Mouse (Mus musculus) embryonic facial prominence, embryonic 14.5 days (tissue): ENCODE measurements around the gene 1700029I15Rik. TPM values are rescaled to one million over a fixed set of nuclear protein-coding genes. Genes with fewer than 3 reads are reported as not detected.

Experiments used
- ATAC-seq: fragments of 200-750 bp; cut with Nextera tagmentation; 2 replicates; pipeline ENCODE4 v1.8.0; 2017; ENCODE audit warnings: low read depth, moderate number of reproducible peaks, moderate TSS enrichment
- DNase-seq: peaks from one replicate; pipeline ENCODE4 v3.0.0-alpha.2; 2015; ENCODE audit warnings: low spot score
- H3K27ac ChIP-seq: fragments of 300-500 bp; sonication (generic); replicated peaks from 2 replicates; pipeline ENCODE4 v1.5.1; 2014; ENCODE audit warnings: low read depth, mild to moderate bottlenecking, low read length, moderate library complexity
- H3K27me3 ChIP-seq: fragments of 300-500 bp; sonication (generic); replicated peaks from 2 replicates; pipeline ENCODE4 v1.6.1; 2014; ENCODE audit warnings: low read length; ENCODE audit not compliant: control insufficient read depth, insufficient read depth
- H3K36me3 ChIP-seq: fragments of 300-500 bp; sonication (generic); 2 replicates; pipeline ENCODE4 v1.6.1; 2014; ENCODE audit warnings: low read length, mixed read lengths; ENCODE audit not compliant: control insufficient read depth, insufficient read depth
- H3K4me1 ChIP-seq: fragments of 300-500 bp; sonication (generic); 2 replicates; pipeline ENCODE4 v1.6.1; 2014; ENCODE audit warnings: antibody characterized with exemption, low read length; ENCODE audit not compliant: control insufficient read depth, insufficient read depth
- H3K4me2 ChIP-seq: fragments of 300-500 bp; sonication (generic); 2 replicates; pipeline ENCODE4 v1.6.1; 2014; ENCODE audit warnings: low read depth, mild to moderate bottlenecking, low read length, moderate library complexity, mixed read lengths
- H3K4me3 ChIP-seq: fragments of 300-500 bp; sonication (generic); 2 replicates; pipeline ENCODE4 v1.5.1; 2014; ENCODE audit warnings: low read depth, mild to moderate bottlenecking, low read length
- H3K9ac ChIP-seq: fragments of 300-500 bp; sonication (generic); 2 replicates; pipeline ENCODE4 v1.6.1; 2014; ENCODE audit warnings: low read depth, mild to moderate bottlenecking, low read length, moderate library complexity, mixed read lengths
- H3K9me3 ChIP-seq: fragments of 300-500 bp; sonication (generic); 2 replicates; pipeline ENCODE4 v1.6.1; 2016; ENCODE audit warnings: low read length; ENCODE audit not compliant: control insufficient read depth
- WGBS: fragments of 180-500 bp; shearing (Covaris S2); extraction: QIAGEN DNeasy Blood & Tissue Kit; methylation state at CpG from one replicate; pipeline ENCODE4 v1.1.7; 2014; 5-methylcytosine and 5-hydroxymethylcytosine counted together
- polyA plus RNA-seq: library from polyadenylated mRNA; unstranded; fragments of >200 nt; fragmentation: Nextera tagmentation; extraction: Ambion mirVana; gene quantifications from 2 replicates; pipeline ENCODE4 v1.2.1, GENCODE M21; 2014

Gene 1700029I15Rik
- polyA plus RNA-seq, 1 experiment from 2014 or later = 2.7 TPM

DNA sequence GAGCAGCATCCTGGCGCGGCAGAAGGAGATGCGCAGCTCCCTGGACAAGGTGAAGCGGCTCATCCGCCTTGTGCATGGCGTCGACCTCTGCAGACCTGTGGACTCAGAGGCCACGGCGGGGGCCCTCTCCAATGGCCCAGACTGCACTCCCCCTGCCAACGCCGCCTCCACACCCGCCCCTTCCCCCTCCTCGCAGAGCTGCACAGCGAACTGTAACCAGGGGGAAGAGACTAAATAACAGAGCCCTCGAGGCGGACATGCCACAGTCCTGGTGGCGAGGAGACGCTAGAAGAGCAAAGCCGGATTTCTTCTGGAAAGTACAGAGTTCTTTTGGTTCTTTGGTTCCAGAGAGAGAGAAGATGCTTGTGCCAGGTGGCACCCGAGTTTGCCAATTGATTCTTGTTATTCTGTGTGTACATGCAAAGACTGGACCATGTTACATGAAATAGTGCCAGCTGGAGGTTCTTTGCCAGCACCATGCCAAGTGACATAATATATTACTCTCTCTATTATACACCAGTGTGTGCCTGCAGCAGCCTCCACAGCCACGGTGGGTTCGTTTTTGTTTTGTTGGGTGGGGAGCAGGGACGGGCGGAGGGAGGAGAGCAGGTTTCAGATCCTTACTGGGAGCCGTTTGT lies 22.0 kb upstream of the 1700029I15Rik start:
- Histone ChIP-seq H3K4me2 (no peak overlapping the region), H3K4me1 (no peaks in the 10 kb centered on the region), H3K36me3 (peaks cover 72% of the 10 kb centered on the region), H3K27me3 (no peaks in the 10 kb centered on the region), H3K4me3 (no peak overlapping the region), H3K27ac (no peak overlapping the region), H3K9ac (no peak overlapping the region), H3K9me3 (no peaks in the 10 kb centered on the region)
- 75% methylated on average over 23 of the region's 25 CpGs for WGBS
- DNase-seq (no peak), ATAC-seq (no peak)

GRCm38 (mm10) chr2:92360893-92361292 lies 21.4 kb upstream of the 1700029I15Rik start:
- WGBS = 32% methylated on average over 12 of the region's 12 CpGs
- DNase-seq (no peak), ATAC-seq (no peak)
- Histone ChIP-seq H3K4me1 (no peaks in the 10 kb centered on the region), H3K4me3 (no peak overlapping the region), H3K4me2 (no peak overlapping the region), H3K27me3 (no peaks in the 10 kb centered on the region), H3K9me3 (no peaks in the 10 kb centered on the region), H3K36me3 (peaks cover 72% of the 10 kb centered on the region), H3K9ac (no peak overlapping the region), H3K27ac (no peak overlapping the region)

- DNase-seq (no peak), ATAC-seq (no peak)
- Histone ChIP-seq H3K27ac (peak overlapping the region; percentile 48; the same call in 1 of the 2 replicates), H3K9me3 (no peaks in the 10 kb centered on the region), H3K4me2 (no peak overlapping the region), H3K4me3 (no peak overlapping the region), H3K27me3 (no peaks in the 10 kb centered on the region), H3K9ac (no peak overlapping the region), H3K36me3 (peaks cover 67% of the 10 kb centered on the region), H3K4me1 (no peaks in the 10 kb centered on the region)
- WGBS = 81% methylated on average over 8 of the region's 8 CpGs
These were observed 20.5 kb upstream of the 1700029I15Rik start for GRCm38 (mm10) chr2:92361795-92362194.

- Histone ChIP-seq H3K27ac (peak overlapping the region; percentile 48; the same call in 1 of the 2 replicates), H3K36me3 (peaks cover 58% of the 10 kb centered on the region)
- ATAC-seq = peak; percentile 64; the same call in 1 of the 2 replicates
These were observed 19.6 kb upstream of the 1700029I15Rik start for GRCm38 (mm10) chr2:92362571-92363228.

DNA sequence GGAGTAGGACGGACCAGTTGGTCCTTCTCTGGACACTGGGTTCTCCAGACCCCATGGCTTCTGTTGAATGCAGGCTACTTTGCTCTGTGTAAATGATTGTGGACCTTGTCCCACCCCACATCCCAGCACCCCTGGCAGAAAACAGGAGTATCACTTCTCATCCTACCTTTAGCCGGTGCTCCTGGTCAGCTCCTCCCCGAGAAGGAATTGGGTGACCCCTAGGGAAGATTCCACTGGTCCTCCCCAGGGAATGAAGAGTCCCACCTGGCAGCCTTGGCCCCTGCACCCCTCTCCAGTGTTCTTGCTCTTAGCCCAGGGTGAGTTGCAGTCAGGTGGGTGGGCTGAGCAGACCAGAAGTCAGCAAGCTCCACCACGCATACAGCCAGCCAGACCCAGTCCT lies 18.3 kb upstream of the 1700029I15Rik start:
- no peak for ATAC-seq
- H3K9ac ChIP-seq = no peak overlapping the region
- peaks cover 44% of the 10 kb centered on the region for H3K36me3 ChIP-seq
- H3K9me3 ChIP-seq = no peaks in the 10 kb centered on the region
- DNase-seq = no peak
- H3K4me2 ChIP-seq = no peak overlapping the region
- H3K4me3 ChIP-seq = no peak overlapping the region
- H3K27ac ChIP-seq = no peak overlapping the region
- H3K27me3 ChIP-seq = no peaks in the 10 kb centered on the region
- no peaks in the 10 kb centered on the region for H3K4me1 ChIP-seq
- 73% methylated on average over 4 of the region's 4 CpGs for WGBS

More at GRCm38 (mm10) chr2:92362571-92363228, 19.6 kb upstream of the 1700029I15Rik start:
- Histone ChIP-seq H3K9ac (no peak overlapping the region), H3K4me3 (no peak overlapping the region), H3K4me2 (no peak overlapping the region), H3K4me1 (no peaks in the 10 kb centered on the region), H3K9me3 (no peaks in the 10 kb centered on the region), H3K27me3 (no peaks in the 10 kb centered on the region)
- WGBS = 92% methylated on average over 6 of the region's 6 CpGs
- peak; percentile 67 for DNase-seq

DNA sequence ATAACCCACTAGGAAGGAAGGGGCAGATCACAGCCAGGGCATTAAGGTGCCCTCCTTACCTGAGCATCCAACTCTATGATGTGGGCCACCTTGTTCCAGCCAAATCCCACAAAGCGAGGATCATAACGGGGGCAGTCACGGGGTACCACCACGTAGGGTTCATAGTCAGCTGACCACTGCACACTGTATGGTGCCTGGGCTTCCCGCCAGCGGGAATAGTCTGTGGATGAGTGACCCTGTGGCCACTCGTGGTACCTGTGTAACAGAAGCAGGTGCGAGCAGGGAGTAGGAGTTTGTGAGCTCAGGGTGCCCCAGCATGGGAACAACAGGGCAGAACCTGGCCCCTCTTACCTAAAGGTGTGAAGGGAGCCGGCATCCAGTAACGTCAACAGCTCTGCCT lies 16.8 kb upstream of the 1700029I15Rik start:
- H3K4me1 ChIP-seq = peaks cover 6% of the 10 kb centered on the region
- no peak overlapping the region for H3K9ac ChIP-seq
- no peak overlapping the region for H3K27ac ChIP-seq
- DNase-seq (no peak), ATAC-seq (no peak)
- peaks cover 8% of the 10 kb centered on the region for H3K27me3 ChIP-seq
- no peaks in the 10 kb centered on the region for H3K9me3 ChIP-seq
- no peak overlapping the region for H3K4me2 ChIP-seq
- no peak overlapping the region for H3K4me3 ChIP-seq
- 89% methylated on average over 10 of the region's 10 CpGs for WGBS
- H3K36me3 ChIP-seq = peaks cover 29% of the 10 kb centered on the region

DNA sequence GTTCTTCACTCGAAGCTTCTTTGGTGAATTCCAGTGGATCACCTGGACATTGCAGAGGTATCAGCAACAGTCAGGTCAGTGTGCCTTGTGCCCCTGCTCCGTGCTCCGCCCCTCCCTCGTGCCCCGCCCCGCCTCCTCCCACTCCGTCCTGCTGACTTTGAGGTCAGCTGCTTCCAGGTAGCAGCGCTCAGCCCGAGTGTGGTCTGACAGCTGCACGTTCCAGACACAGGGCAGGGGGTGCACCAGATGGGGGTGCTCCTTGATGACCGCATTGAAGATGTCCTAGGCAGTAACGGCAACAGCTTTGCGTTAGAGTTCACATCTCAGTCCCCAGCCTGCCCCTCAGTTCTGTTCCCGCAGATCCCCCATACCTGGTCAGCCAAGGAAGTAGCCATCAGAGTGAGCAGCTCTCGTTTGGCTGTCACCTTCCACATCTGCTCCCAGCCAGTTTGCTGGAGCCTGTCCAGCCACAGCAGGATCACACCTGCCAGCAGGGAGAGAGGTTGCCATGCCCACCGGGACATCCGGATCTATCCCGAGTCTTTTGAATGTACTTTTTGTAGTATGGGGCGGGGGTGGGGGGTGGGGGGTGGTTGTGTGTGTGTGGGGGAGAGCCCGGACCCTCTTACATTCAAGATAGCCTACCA lies 14.8 kb upstream of the 1700029I15Rik start:
- Histone ChIP-seq H3K27me3 (peaks cover 17% of the 10 kb centered on the region), H3K27ac (no peak overlapping the region), H3K4me1 (peaks cover 19% of the 10 kb centered on the region), H3K4me2 (no peak overlapping the region), H3K9me3 (no peaks in the 10 kb centered on the region), H3K9ac (no peak overlapping the region), H3K4me3 (no peak overlapping the region), H3K36me3 (peaks cover 17% of the 10 kb centered on the region; the same call in 1 of the 2 replicates)
- ATAC-seq = no peak
- DNase-seq = no peak
- 35% methylated on average over 20 of the region's 20 CpGs for WGBS

GRCm38 (mm10) chr2:92370375-92370774 lies 12.0 kb upstream of the 1700029I15Rik start:
- peak overlapping the region; percentile 61 for H3K9ac ChIP-seq
- peaks cover 23% of the 10 kb centered on the region for H3K4me1 ChIP-seq
- DNase-seq = no peak
- H3K4me2 ChIP-seq = peak overlapping the region; percentile 88
- no peak for ATAC-seq
- no peak overlapping the region for H3K27ac ChIP-seq
- 25% methylated on average over 11 of the region's 19 CpGs for WGBS
- no peaks in the 10 kb centered on the region for H3K9me3 ChIP-seq
- peaks cover 17% of the 10 kb centered on the region for H3K27me3 ChIP-seq
- H3K4me3 ChIP-seq = peak overlapping the region; percentile 46
- H3K36me3 ChIP-seq = no peaks in the 10 kb centered on the region
